Mouse (Mus musculus) cerebellum, postnatal 36 days (tissue): Measurements from ENCODE around the gene H2al1i.
A peak's percentile ranks its signal among the peaks of the same experiment; 100 is the strongest.
"Not testable (repeated sequence)": the region's sequence is repeated elsewhere in the genome, so short reads cannot be mapped to it uniquely, and the experiment has no call there.

ENCODE experiments used
- DNase-seq, 2 experiments: peaks; one replicate each; pipeline ENCODE4 v3.0.0; 2021 to 2022; ENCODE audit warnings: mixed read lengths in 2 of 2

Gene H2al1i

DNA sequence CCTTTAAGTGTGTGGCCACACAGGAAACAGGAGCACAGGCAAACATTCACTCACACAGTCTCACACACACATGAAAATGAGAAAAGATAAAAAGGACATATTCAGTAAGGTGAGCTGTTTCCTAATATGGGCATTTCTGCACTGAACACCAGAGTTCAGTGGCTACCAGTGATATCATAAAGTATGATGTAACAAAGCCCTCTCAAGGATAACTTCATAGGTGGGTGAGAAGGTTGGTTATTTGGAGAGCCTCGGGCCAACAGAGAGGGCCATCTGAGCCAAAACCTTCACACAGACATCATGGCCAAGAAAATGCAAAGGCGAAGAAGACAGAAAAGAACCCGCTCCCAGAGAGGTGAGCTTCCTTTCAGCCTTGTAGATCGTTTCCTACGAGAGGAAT lies at the start of gene H2al1i:
Gene H2al1i, plus strand, starts transcription at position 301 of the 400 bp plus-strand sequence.
- DNase-seq, result not testable (repeated sequence)

DNA sequence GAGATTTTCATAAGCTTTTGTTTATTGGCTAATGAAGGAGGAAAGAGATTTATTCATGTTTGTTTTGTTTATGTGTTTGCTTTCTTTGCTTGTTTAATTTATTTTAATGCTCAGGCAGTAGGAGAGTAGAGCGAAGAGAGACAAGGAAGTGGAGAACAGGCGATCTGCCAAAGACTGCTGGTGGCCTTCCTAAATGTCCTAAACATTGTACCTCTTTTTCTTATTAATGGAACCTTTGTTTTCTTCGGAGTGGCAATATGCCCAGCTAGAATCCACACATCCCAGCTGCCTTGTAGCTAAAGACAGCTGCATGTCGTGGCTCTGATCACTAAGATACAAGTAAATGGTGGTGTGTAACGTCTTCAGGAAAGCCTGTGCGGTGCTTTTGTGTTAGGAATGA lies 47.4 kb upstream of the H2al1i start:
- DNase-seq, result no peak

DNA sequence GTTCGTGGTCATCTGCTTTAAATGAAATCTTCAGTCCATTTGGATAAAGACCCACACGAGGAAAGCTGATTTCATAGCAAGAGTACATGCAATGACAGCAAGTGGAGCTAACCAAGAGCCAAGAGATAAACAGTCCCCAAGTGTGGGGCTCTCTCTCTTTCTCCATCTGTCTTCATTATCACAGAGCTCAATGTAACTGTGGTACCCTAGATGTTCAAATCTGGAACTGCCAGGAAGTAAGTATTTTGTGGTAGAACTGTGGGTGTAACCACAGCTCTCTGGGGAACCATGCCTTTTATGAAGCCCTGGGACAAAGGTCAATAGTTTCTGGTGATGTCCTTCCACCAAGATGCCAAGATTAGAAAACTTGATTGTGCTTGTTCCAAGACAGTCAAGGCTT lies 43.7 kb upstream of the H2al1i start:
- DNase-seq, result no peak

DNA sequence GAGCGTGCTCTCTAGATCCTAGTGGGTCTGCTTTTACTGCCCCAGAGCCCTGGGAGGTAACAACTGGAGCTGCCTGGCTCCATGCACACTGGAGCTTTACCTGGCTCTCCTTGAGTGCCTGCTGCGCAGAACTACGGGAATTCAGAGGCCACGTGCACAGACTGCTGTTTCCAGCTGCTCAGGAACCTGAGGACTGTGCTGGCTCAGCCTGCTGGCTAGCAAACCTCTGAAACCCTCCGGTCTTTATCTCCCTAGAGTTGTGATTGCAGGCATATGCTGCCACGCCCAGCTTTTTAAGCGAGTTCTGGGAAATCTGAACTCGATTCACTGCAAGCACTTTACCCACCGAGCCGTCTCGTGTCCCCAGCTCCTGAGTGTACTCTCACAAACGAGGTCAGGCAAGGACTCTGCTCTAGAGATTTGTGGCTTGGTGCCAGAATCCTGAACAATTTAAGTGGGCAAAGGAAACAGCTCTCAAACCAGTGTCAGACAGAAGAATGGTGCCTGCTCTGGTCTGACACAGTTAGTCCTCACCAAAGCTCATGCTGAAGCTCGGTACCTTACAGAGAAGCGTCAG lies 36.1 kb upstream of the H2al1i start:
- no peak for DNase-seq

DNA sequence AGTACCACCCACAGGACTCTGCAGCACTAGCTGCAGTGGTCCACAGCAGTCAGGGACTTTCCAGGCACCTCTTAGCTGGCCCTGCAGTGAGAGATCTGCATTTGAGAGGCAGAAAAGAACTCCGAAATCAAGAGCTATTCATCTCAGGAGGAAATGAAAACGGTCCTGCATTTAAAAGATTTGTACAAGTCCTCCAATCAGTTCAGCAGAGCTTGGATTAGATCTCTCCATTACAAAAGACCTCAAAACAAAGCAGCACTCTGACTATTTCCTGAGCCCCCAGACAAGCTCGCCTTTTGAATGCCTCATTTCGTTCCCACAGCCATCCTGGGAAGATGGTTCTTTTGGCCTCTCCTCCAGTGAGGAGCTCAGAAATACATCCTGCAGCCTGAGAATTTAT lies 35.2 kb upstream of the H2al1i start:
- DNase-seq, result no peak

DNA sequence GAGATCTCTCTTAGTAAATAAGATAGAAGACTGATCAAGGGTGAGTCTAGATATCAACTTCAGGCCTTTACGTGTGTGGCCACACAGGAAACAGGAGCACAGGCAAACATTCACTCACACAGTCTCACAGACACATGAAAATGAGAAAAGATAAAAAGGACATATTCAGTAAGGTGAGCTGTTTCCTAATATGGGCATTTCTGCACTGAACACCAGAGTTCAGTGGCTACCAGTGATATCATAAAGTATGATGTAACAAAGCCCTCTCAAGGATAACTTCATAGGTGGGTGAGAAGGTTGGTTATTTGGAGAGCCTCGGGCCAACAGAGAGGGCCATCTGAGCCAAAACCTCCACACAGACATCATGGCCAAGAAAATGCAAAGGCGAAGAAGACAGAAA lies 25.5 kb upstream of the H2al1i start, which contains the start of gene H2al1a:
Gene H2al1a, plus strand, starts transcription at position 301 of the 400 bp plus-strand sequence.
- not testable (repeated sequence) for DNase-seq

DNA sequence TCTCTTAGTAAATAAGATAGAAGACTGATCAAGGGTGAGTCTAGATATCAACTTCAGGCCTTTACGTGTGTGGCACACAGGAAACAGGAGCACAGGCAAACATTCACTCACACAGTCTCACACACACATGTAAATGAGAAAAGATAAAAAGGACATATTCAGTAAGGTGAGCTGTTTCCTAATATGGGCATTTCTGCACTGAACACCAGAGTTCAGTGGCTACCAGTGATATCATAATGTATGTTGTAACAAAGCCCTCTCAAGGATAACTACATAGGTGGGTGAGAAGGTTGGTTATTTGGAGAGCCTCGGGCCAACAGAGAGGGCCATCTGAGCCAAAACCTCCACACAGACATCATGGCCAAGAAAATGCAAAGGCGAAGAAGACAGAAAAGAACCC lies 22.3 kb upstream of the H2al1i start, which contains the start of gene H2al1b:
Gene H2al1b, plus strand, starts transcription at position 301 of the 400 bp plus-strand sequence.
- not testable (repeated sequence) for DNase-seq

DNA sequence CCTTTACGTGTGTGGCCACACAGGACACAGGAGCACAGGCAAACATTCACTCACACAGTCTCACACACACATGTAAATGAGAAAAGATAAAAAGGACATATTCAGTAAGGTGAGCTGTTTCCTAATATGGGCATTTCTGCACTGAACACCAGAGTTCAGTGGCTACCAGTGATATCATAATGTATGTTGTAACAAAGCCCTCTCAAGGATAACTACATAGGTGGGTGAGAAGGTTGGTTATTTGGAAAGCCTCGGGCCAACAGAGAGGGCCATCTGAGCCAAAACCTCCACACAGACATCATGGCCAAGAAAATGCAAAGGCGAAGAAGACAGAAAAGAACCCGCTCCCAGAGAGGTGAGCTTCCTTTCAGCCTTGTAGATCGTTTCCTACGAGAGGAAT lies 19.1 kb upstream of the H2al1i start, which contains the start of gene H2al1c:
Gene H2al1c, plus strand, starts transcription at position 301 of the 400 bp plus-strand sequence.
- DNase-seq, result not testable (repeated sequence)

DNA sequence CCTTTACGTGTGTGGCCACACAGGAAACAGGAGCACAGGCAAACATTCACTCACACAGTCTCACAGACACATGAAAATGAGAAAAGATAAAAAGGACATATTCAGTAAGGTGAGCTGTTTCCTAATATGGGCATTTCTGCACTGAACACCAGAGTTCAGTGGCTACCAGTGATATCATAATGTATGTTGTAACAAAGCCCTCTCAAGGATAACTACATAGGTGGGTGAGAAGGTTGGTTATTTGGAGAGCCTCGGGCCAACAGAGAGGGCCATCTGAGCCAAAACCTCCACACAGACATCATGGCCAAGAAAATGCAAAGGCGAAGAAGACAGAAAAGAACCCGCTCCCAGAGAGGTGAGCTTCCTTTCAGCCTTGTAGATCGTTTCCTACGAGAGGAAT lies 15.9 kb upstream of the H2al1i start, which contains the start of gene H2al1d:
Gene H2al1d, plus strand, starts transcription at position 301 of the 400 bp plus-strand sequence.
- DNase-seq, result not testable (repeated sequence)

DNA sequence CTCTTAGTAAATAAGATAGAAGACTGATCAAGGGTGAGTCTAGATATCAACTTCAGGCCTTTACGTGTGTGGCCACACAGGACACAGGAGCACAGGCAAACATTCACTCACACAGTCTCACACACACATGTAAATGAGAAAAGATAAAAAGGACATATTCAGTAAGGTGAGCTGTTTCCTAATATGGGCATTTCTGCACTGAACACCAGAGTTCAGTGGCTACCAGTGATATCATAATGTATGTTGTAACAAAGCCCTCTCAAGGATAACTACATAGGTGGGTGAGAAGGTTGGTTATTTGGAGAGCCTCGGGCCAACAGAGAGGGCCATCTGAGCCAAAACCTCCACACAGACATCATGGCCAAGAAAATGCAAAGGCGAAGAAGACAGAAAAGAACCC lies 12.8 kb upstream of the H2al1i start, which contains the start of gene H2al1e:
Gene H2al1e, plus strand, starts transcription at position 301 of the 400 bp plus-strand sequence.
- DNase-seq, result not testable (repeated sequence)

DNA sequence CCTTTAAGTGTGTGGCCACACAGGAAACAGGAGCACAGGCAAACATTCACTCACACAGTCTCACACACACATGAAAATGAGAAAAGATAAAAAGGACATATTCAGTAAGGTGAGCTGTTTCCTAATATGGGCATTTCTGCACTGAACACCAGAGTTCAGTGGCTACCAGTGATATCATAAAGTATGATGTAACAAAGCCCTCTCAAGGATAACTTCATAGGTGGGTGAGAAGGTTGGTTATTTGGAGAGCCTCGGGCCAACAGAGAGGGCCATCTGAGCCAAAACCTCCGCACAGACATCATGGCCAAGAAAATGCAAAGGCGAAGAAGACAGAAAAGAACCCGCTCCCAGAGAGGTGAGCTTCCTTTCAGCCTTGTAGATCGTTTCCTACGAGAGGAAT lies 9.6 kb upstream of the H2al1i start, which contains the start of gene H2al1f:
Gene H2al1f, plus strand, starts transcription at position 301 of the 400 bp plus-strand sequence.
- DNase-seq, result not testable (repeated sequence)

DNA sequence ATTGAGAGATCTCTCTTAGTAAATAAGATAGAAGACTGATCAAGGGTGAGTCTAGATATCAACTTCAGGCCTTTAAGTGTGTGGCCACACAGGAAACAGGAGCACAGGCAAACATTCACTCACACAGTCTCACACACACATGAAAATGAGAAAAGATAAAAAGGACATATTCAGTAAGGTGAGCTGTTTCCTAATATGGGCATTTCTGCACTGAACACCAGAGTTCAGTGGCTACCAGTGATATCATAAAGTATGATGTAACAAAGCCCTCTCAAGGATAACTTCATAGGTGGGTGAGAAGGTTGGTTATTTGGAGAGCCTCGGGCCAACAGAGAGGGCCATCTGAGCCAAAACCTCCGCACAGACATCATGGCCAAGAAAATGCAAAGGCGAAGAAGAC lies 6.5 kb upstream of the H2al1i start, which contains the start of gene H2al1g:
Gene H2al1g, plus strand, starts transcription at position 301 of the 400 bp plus-strand sequence.
- not testable (repeated sequence) for DNase-seq

DNA sequence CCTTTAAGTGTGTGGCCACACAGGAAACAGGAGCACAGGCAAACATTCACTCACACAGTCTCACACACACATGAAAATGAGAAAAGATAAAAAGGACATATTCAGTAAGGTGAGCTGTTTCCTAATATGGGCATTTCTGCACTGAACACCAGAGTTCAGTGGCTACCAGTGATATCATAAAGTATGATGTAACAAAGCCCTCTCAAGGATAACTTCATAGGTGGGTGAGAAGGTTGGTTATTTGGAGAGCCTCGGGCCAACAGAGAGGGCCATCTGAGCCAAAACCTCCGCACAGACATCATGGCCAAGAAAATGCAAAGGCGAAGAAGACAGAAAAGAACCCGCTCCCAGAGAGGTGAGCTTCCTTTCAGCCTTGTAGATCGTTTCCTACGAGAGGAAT lies 3.3 kb upstream of the H2al1i start, which contains the start of gene H2al1h:
Gene H2al1h, plus strand, starts transcription at position 301 of the 400 bp plus-strand sequence.
- DNase-seq, result not testable (repeated sequence)

DNA sequence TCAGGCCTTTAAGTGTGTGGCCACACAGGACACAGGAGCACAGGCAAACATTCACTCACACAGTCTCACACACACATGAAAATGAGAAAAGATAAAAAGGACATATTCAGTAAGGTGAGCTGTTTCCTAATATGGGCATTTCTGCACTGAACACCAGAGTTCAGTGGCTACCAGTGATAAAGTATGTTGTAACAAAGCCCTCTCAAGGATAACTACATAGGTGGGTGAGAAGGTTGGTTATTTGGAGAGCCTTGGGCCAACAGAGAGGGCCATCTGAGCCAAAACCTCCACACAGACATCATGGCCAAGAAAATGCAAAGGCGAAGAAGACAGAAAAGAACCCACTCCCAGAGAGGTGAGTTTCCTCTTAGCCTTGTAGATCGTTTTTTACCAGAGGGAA lies 3.1 kb downstream of the H2al1i start, which contains the start of gene H2al1j:
Gene H2al1j, plus strand, starts transcription at position 301 of the 400 bp plus-strand sequence.
- not testable (repeated sequence) for DNase-seq

DNA sequence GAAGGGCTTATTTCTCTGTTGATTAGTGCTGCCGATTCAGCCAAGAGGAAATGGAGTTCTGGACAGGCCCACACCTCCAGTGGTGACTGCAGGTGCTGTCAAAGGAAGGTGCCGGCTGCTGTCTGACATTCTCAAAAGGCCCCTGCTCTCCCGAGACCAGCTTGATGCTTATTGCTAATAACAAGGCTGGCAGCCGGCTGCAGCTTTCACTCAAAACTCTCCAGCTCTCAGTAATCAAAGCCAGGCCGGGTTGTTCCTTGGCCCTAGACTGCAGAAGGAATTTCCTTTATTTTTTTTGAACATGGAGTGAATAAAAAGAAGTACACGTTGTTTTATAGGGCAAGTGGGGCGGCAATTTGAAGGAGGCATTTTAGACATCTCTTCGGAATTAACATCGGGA lies 21.3 kb downstream of the H2al1i start:
- DNase-seq, result peak; percentile 9 to 10

DNA sequence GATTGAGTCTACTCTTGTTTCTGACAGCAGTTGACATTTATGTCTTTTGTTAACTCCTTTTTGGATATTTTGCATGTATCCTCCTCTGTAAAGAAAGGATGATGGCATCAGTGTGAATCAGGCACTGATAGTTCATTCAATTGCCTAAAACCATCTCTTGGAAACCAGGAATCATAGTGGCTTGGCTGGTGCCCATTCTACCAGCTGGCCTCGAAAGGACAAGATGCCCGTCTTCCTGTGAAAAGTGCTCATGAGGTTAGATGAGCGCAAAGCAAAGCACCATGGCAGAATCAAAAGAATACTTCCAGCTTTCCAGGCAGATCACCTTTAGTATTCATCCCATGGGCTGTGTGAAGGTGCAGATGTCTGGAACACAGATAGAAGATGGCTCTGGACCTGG lies 22.3 kb downstream of the H2al1i start:
- peak; percentile 11 to 45 for DNase-seq

DNA sequence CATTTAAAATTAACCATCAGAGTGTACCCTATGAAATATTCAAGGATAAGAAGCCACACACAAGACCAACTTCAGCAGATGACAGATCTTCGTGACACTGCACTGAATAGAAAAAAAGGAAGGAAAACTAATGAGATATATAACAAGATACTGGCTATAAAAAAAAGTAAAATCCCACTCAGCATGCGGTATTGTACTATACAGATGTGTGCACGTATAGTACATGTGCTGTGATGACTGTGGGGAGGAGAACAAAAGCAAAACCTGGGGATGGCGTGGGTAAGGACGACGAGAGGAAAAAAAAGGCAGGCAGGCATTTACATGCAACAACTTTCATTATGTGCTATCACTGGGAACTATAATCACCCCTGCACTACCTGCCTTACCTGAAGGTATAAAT lies 36.4 kb downstream of the H2al1i start:
- DNase-seq, result no peak

DNA sequence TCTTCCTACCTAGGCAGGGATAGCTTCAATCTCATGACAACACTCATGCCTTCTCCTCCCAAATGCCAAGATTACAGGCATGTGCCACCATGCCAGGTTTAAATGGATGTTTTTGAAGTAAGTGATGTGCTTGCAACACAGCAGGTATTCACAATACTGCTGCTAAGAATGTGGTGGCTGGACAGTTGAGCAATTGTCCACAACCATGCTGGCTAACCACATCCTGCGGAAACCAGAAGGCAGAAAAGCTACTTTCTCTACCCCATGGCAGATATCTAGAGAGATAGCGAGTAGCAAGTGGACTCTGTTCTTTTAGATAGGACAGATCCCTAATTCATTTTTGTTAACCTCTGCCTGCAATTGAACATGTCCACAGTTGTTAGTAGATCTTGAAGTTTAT lies 36.8 kb downstream of the H2al1i start:
- DNase-seq, result no peak

DNA sequence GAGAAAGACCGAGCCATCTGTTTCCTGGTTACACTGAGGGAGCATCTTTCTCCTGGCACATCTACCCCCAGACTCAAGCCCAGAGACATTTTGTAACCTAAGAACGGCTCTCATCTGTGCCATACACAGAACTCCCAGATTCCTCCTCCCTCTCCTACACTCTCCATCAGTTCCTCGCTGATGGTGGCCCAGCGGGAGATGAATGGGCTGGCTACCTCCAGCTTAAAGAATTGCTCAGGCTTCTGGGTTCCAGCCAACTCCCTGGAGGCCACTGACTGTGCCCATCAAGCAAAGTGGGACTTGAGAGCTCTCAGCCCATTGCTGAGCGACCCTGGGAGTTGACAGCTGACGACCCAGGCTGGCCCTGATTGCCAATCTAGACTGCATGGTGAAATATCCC lies 39.4 kb downstream of the H2al1i start:
- DNase-seq, result peak; percentile 43 to 50

DNA sequence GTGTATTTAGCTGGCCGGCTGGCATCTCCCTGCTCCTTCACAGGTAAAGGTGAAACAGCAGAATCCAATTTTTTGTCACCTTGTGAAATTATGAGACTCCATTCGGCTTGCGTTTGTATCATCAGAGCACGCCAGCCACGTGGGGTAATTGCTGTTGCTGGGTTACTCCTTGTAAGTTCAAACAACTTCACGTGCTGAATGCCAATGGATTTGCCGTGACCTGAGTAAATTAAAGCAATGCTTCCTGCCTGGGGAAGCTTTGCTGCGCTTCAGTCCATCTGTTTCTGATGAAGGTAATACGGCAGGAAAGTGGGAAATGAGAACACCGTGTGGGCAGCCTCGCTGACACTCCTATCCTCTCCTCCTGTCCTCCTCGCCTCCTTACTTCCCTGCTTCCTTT lies 40.7 kb downstream of the H2al1i start:
- DNase-seq, result no peak
